Mouse (Mus musculus) right cerebral cortex, postnatal 4 days (tissue): Measurements from ENCODE around the gene Ccdc159.
A peak's percentile ranks its signal among the peaks of the same experiment; 100 is the strongest.

Experiments used
- DNase-seq: peaks from one replicate; pipeline ENCODE4 v3.0.0-alpha.2; 2022

Gene Ccdc159

GRCm38 (mm10) chr9:21935466-21936131 lies 8.3 kb downstream of the Ccdc159 start:
- DNase-seq: no peak

DNA sequence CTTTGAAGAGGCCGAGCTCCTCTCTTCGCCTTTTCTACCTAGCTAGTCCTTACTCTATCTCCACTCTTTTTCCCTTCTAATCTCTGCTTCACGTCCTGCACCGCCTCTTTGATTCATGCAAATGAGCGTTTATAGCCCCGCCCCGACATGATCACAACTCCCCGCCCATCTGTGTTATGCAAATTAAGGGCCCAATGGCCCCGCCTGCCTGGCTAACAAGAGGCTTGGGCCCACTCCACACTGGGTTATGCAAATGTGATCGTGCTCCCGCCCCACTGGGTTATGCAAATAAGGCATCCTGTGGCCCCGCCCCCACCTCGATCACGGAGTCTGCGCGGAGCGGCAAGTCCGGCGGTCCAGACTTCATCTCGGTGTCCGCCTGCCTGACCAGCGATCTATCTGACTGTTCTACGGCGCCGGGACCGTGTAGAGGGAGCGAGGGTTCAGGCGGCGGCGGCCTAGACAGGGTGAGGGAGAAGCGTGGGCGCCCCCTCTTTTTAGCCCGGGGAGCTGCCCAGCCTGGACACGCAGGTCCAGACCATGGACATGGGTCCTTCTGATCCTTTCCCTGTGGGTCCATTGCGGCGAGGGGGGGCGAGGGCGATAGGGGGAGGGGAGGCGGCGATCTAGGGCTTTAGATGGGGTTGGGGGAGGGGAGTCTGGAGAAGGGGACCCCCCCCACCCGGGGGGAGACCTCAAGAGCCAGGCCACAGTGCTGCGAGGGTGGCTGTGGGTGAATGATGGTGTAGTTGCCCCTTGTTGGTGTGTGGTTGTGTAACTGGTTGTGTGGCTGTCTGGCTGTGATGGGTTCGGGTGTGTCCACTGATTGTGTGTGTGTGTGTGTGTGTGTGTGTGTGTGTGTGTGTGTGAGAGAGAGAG lies 9.7 kb downstream of the Ccdc159 start, which contains the start of gene Plppr2:
Plppr2 (plus strand) TSS at position 342 of the 879 bp plus-strand sequence.
- DNase-seq: peak; percentile 98

DNA sequence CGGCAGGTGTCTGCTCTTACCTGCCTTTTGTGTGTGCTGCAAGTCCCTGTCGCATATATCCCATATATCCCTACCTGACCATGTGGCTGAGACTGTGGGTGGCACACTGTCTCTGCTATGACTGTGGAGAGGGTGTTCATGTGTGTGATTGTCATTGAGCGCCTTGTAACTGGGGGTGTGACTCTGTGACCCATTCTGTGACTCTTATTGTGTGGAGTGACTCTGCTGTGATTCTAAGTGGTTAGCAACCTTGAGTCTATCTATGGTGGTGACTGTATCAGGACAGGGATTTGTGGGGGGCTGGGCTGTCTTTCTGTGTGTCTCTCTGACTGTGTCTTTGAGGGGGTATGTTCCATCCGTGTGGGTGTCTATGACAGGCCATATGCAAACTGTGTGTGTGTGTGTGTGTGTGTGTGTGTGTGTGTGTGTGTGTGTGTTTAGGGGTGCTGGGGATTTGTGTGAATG lies 10.5 kb downstream of the Ccdc159 start:
- DNase-seq: no peak

GRCm38 (mm10) chr9:21938234-21938855 lies 11.1 kb downstream of the Ccdc159 start:
- no peak for DNase-seq

- no peak for DNase-seq
Observed at GRCm38 (mm10) chr9:21943046-21943445, 15.8 kb downstream of the Ccdc159 start.

DNA sequence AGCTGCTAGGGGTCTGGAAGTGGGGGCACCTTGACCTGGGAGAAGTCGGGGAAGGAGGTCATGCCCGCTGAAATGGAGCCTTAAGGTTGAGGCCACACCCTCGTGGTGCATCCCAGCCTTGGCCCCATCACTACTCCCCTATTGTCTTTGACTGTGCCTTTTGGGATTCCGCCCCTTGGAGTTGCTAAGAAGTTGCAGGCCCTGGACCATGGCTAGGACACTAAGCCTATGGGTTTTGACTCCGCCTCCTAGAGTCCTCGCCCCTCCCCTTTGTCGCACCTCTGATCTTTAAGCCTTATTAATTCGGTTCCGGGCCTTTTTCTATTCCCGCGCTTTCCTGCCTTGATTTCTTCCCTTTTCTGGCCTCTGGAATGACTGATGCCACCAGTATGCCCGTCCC lies 16.4 kb downstream of the Ccdc159 start:
- DNase-seq: no peak

DNA sequence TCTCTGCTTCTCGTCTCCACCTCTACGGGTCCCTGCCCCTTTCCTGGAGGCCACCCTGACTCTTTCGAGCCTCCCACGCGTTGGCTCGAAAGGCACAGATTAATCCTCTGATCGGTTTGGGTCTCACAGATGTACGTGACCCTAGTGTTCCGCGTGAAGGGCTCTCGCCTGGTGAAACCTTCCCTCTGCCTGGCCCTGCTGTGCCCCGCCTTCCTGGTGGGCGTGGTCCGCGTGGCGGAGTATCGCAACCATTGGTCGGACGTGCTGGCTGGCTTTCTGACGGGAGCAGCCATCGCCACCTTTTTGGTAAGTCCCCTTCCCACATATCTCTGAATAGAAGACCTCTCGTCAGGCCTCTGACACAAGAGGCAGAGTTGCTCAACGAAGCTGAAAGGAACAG lies 17.0 kb downstream of the Ccdc159 start:
- no peak for DNase-seq

GRCm38 (mm10) chr9:21947540-21948130 lies 20.4 kb downstream of the Ccdc159 start:
- DNase-seq: no peak

DNA sequence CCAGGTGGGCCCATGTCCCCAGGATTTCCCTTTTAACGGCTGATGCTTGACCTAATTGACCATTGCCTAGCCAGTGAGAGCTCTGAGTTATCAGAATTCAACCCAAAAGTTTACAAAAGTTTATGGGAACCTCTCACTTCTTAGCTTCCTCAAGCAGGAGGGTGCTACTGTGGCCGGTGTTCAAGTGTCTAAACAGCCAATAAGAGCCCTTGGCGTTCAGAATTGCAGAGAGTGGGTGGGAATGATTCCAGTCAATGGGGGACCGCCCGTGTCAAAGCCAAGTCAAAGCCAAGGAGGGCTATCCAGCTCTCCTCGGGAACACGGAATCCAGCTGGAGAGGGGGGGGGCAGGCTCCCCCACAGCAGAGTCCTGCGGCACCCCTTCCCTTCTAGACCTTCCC lies 20.9 kb downstream of the Ccdc159 start:
- no peak for DNase-seq

DNA sequence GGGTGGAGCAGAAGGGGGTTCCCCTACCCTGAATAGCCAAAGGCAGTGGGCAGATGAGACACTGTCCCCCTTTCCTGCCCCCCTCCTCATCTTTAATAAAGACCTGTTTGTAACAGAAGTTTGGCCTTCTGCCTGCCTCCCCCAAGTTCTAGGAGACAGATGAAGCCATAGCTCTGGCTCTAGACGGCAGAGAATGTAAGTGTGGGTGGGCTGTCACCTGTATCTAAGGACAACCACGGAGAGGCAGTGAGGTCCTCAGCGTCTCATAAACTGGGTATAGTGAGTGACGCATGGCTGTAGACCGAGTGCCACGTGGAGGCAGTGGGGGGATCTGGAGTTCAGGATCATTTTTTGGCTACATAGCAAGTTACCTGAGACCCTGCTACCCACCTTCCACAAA lies 21.5 kb downstream of the Ccdc159 start:
- DNase-seq: no peak

GRCm38 (mm10) chr9:21950322-21950721 lies 23.1 kb downstream of the Ccdc159 start:
- DNase-seq: peak; percentile 40

- DNase-seq: no peak
Observed at GRCm38 (mm10) chr9:21951977-21952376, 24.7 kb downstream of the Ccdc159 start.

- peak; percentile 51 for DNase-seq
Observed at GRCm38 (mm10) chr9:21953600-21953999, 26.3 kb downstream of the Ccdc159 start.

DNA sequence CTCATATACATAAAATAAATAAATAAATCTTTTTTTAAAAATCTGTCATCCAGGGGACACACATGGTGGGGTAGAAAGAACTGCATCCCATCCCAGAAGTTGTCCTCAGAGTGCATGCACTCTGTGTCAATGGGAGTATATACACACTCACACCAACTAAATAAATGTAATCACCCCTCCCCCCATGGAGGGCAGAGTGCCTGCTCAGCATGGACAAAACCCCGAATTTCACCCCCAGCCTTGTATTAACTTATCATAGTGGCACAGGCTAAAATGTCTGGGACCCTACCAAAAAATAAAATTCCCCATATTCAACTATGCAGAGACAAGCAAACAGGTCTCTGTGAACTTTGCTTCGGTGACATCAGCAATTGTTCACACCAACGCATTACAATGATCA lies 27.4 kb downstream of the Ccdc159 start:
- DNase-seq: no peak

GRCm38 (mm10) chr9:21955225-21955569 lies 27.9 kb downstream of the Ccdc159 start:
- DNase-seq: no peak

GRCm38 (mm10) chr9:21955570-21956281 lies 28.5 kb downstream of the Ccdc159 start, which contains the start of gene Swsap1:
Swsap1 (plus strand) TSS chr9:21955755.
- DNase-seq: peak; percentile 96

DNA sequence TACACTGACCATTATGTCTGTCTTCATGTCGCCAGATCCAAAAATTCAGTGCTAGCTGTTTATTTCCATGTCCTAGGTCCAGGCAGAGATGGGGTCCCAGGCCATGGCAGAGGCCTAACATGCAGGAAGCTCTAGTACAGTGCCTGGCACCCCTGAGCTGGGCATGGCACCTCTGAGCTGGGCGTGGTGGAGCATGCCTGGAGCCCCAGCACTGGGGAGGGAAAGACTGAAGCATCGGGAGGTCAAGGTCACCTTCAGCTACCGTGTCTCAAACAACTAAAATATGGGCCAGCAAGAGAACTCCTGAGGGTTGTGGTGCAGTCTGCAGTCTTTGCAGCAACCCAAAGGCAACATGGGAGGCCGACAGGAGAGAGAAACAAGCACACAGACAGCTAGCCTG lies 31.1 kb downstream of the Ccdc159 start:
- no peak for DNase-seq

GRCm38 (mm10) chr9:21959244-21959643 lies 32.0 kb downstream of the Ccdc159 start:
- DNase-seq: no peak

- DNase-seq: no peak
Observed at GRCm38 (mm10) chr9:21960135-21960534, 32.9 kb downstream of the Ccdc159 start.

GRCm38 (mm10) chr9:21960558-21961208 lies 33.4 kb downstream of the Ccdc159 start:
- no peak for DNase-seq

GRCm38 (mm10) chr9:21961366-21961980 lies 34.2 kb downstream of the Ccdc159 start:
- no peak for DNase-seq
